Mouse (Mus musculus): ENCODE measurements at regions not wholly inside any gene's neighbourhood (a gene's known extent, or its start where the extent isn't known, plus 50 kb on each side); places are given as distances from the start of the nearest gene placed in this dataset.

DNA sequence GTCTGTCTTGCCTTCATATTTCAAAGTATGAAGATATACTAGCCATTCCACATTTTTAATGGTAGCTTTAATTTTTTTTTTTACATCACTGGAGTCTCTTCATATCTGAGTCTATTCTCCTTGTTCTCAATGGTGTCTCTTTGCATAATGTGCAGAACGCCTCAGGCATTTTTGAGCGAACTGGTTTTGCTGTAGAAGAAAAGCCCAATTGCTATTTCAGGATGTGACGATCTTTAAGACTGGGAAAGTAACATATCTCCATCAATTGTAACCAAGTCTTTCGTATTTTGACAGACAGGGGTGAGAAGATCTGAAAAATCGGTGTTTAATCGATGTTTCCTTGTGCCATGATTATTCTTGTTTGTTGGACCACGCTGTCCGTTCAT, 183.7 kb upstream of the Ednrb start:
- TF ChIP-seq POLR2A (IDR thresholded peaks at IDR 0.05; ENCODE audit: control insufficient read depth, extremely low read depth, insufficient read depth, low read length, poor library complexity) (no peak), CTCF (IDR thresholded peaks at IDR 0.05; ENCODE audit: borderline replicate concordance, control insufficient read depth, extremely low read depth, insufficient read depth, low read length, poor library complexity) (no peak)
